Mouse (Mus musculus): ENCODE results near the gene Mrgprx1. TPM values are rescaled to one million over a fixed set of nuclear protein-coding genes. Genes with fewer than 3 reads are reported as not detected.

The Mrgprx1 gene
- polyA plus RNA-seq (2012; rRNA removed) = not detected in 2 replicates

GRCm38 (mm10) chr7:48027497-48027896 lies at the start of gene Mrgprx1:
Mrgprx1 (minus strand) TSS chr7:48027597.
- no peak for DNase-seq (ENCODE audit: extremely low spot score in 1 of 2, low spot score in 1 of 2)

GRCm38 (mm10) chr7:48075521-48075920 lies 48.1 kb upstream of the Mrgprx1 start:
- no peak for DNase-seq (ENCODE audit: extremely low spot score in 1 of 2, low spot score in 1 of 2)

- DNase-seq (ENCODE audit: extremely low spot score in 1 of 2, low spot score in 1 of 2) = no peak
Observed at GRCm38 (mm10) chr7:48046475-48047185, 19.2 kb upstream of the Mrgprx1 start.

GRCm38 (mm10) chr7:48044046-48044445 lies 16.6 kb upstream of the Mrgprx1 start:
- no peak for DNase-seq (ENCODE audit: extremely low spot score in 1 of 2, low spot score in 1 of 2)

- DNase-seq (ENCODE audit: extremely low spot score in 1 of 2, low spot score in 1 of 2) = no peak
Observed at GRCm38 (mm10) chr7:48017874-48018273, 9.5 kb downstream of the Mrgprx1 start.

GRCm38 (mm10) chr7:47995689-47996088 lies 31.7 kb downstream of the Mrgprx1 start:
- DNase-seq (ENCODE audit: extremely low spot score in 1 of 2, low spot score in 1 of 2) = no peak

GRCm38 (mm10) chr7:47986752-47987151 lies 40.6 kb downstream of the Mrgprx1 start:
- DNase-seq (ENCODE audit: extremely low spot score in 1 of 2, low spot score in 1 of 2) = no peak

- DNase-seq (ENCODE audit: extremely low spot score in 1 of 2, low spot score in 1 of 2) = no peak
Observed at GRCm38 (mm10) chr7:47981995-47982394, 45.4 kb downstream of the Mrgprx1 start, which contains the start of gene Mrgpra4. Mrgpra4 (minus strand) TSS chr7:47982095.

Other genes starting within 250 kb of the Mrgprx1 start
- not detected in 2 replicates for gene Mrgpra4, start 45.5 kb downstream of the Mrgprx1 start, polyA plus RNA-seq (2012; rRNA removed)
- gene Mrgprb5, start 141.4 kb upstream of the Mrgprx1 start, polyA plus RNA-seq (2012; rRNA removed) = not detected in 2 replicates
- gene Mrgprb4, start 171.7 kb upstream of the Mrgprx1 start, polyA plus RNA-seq (2012; rRNA removed) = not detected in 2 replicates

All from frontal cortex, adult 2 months (tissue).